Mouse (Mus musculus) olfactory bulb, adult 2 months (tissue): ENCODE data around the gene Lcn9.

Source experiments
- CTCF ChIP-seq: fragments of 200-500 bp; IDR thresholded peaks from 2 replicates; pipeline ENCODE4 v1.5.1; 2012; ENCODE audit warnings: low read depth, mild to moderate bottlenecking, low read length, moderate library complexity; ENCODE audit not compliant: insufficient read depth
- POLR2A ChIP-seq: fragments of 200-500 bp; IDR thresholded peaks from 2 replicates; pipeline ENCODE4 v1.6.1; 2012; ENCODE audit warnings: mild to moderate bottlenecking, low read depth, low read length, moderate library complexity; ENCODE audit not compliant: insufficient read depth

- no peak for TF ChIP-seq CTCF
- TF ChIP-seq POLR2A, result no peak
Measured at GRCm38 (mm10) chr2:25862038-25862437, 39.1 kb downstream of the Lcn9 start.
